Mouse (Mus musculus): ENCODE results near the gene Myt1l. TPM values are rescaled to one million over a fixed set of nuclear protein-coding genes. Genes with fewer than 3 reads are reported as not detected.

Gene Myt1l
- 1.9 and 2.1 TPM in 2 replicates for polyA plus RNA-seq (2015; fragmentation: Nextera tagmentation; extraction: Ambion mirVana)

- H3K4me3 ChIP-seq (replicated peaks; ENCODE audit: low read length), result no peak within 1 kb of the TSS; the same call in 1 of the 2 replicates
- H3K9ac ChIP-seq (ENCODE audit: low read length), result no peak within 1 kb of the TSS
- H3K4me2 ChIP-seq (ENCODE audit: low read depth, low read length), result no peak within 1 kb of the TSS; the same call in 1 of the 2 replicates
- H3K27ac ChIP-seq (ENCODE audit: low read length), result no peak within 1 kb of the TSS
- no peaks in the 10 kb centered on the region for H3K36me3 ChIP-seq (ENCODE audit: control insufficient read depth, insufficient read depth, low read length)
- 35% methylated on average over 13 of the region's 13 CpGs for WGBS
- peaks cover 17% of the 10 kb centered on the region for H3K27me3 ChIP-seq (ENCODE audit: control insufficient read depth, insufficient read depth, low read length)
- H3K9me3 ChIP-seq (replicated peaks; ENCODE audit: control insufficient read depth, low read length), result no peaks in the 10 kb centered on the region
- ATAC-seq (ENCODE audit: insufficient read depth, low FRiP score), result no peak
- H3K4me1 ChIP-seq (ENCODE audit: control insufficient read depth, insufficient read depth, low read length), result no peaks in the 10 kb centered on the region
Observed at GRCm38 (mm10) chr12:29528031-29528771, at the start of gene Myt1l. Myt1l (plus strand) TSS chr12:29528384.

- no peaks in the 10 kb centered on the region for H3K4me1 ChIP-seq (ENCODE audit: control insufficient read depth, insufficient read depth, low read length)
- no peak overlapping the region for H3K9ac ChIP-seq (ENCODE audit: low read length)
- ATAC-seq (ENCODE audit: insufficient read depth, low FRiP score), result no peak
- H3K4me2 ChIP-seq (ENCODE audit: low read depth, low read length), result no peak overlapping the region
- H3K9me3 ChIP-seq (replicated peaks; ENCODE audit: control insufficient read depth, low read length), result no peaks in the 10 kb centered on the region
- no peak overlapping the region for H3K4me3 ChIP-seq (replicated peaks; ENCODE audit: low read length)
- no peaks in the 10 kb centered on the region for H3K27me3 ChIP-seq (ENCODE audit: control insufficient read depth, insufficient read depth, low read length)
- no peaks in the 10 kb centered on the region for H3K36me3 ChIP-seq (ENCODE audit: control insufficient read depth, insufficient read depth, low read length)
- WGBS, result 83% methylated on average over 10 of the region's 10 CpGs
- no peak overlapping the region for H3K27ac ChIP-seq (ENCODE audit: low read length)
Observed at GRCm38 (mm10) chr12:29486424-29487035, 41.7 kb upstream of the Myt1l start.

GRCm38 (mm10) chr12:29526236-29526644, 1.9 kb upstream of the Myt1l start:
- Histone ChIP-seq H3K4me2 (ENCODE audit: low read depth, low read length) (no peak overlapping the region), H3K36me3 (ENCODE audit: control insufficient read depth, insufficient read depth, low read length) (no peaks in the 10 kb centered on the region), H3K9ac (ENCODE audit: low read length) (no peak overlapping the region), H3K4me3 (replicated peaks; ENCODE audit: low read length) (no peak overlapping the region), H3K27ac (ENCODE audit: low read length) (no peak overlapping the region), H3K9me3 (replicated peaks; ENCODE audit: control insufficient read depth, low read length) (no peaks in the 10 kb centered on the region), H3K27me3 (ENCODE audit: control insufficient read depth, insufficient read depth, low read length) (peaks cover 15% of the 10 kb centered on the region), H3K4me1 (ENCODE audit: control insufficient read depth, insufficient read depth, low read length) (no peaks in the 10 kb centered on the region)
- 14% methylated on average over 6 of the region's 6 CpGs for WGBS
- ATAC-seq (ENCODE audit: insufficient read depth, low FRiP score), result no peak

- Histone ChIP-seq H3K27ac (ENCODE audit: low read length) (no peak overlapping the region), H3K9me3 (replicated peaks; ENCODE audit: control insufficient read depth, low read length) (no peaks in the 10 kb centered on the region), H3K4me2 (ENCODE audit: low read depth, low read length) (no peak overlapping the region; the same call in 1 of the 2 replicates), H3K9ac (ENCODE audit: low read length) (no peak overlapping the region), H3K36me3 (ENCODE audit: control insufficient read depth, insufficient read depth, low read length) (no peaks in the 10 kb centered on the region), H3K4me3 (replicated peaks; ENCODE audit: low read length) (no peak overlapping the region; the same call in 1 of the 2 replicates), H3K4me1 (ENCODE audit: control insufficient read depth, insufficient read depth, low read length) (no peaks in the 10 kb centered on the region), H3K27me3 (ENCODE audit: control insufficient read depth, insufficient read depth, low read length) (peaks cover 15% of the 10 kb centered on the region)
- WGBS, result 2% methylated on average over 27 of the region's 27 CpGs
- ATAC-seq (ENCODE audit: insufficient read depth, low FRiP score), result no peak
Observed at GRCm38 (mm10) chr12:29527048-29527761, 979 bp upstream of the Myt1l start.

- Histone ChIP-seq H3K27me3 (ENCODE audit: control insufficient read depth, insufficient read depth, low read length) (peaks cover 34% of the 10 kb centered on the region), H3K9me3 (replicated peaks; ENCODE audit: control insufficient read depth, low read length) (no peaks in the 10 kb centered on the region), H3K27ac (ENCODE audit: low read length) (no peak overlapping the region)
Observed at GRCm38 (mm10) chr12:29530241-29530725, 2.1 kb downstream of the Myt1l start.

GRCm38 (mm10) chr12:29530823-29531222, 2.6 kb downstream of the Myt1l start:
- 83% methylated on average over 7 of the region's 7 CpGs for WGBS
- Histone ChIP-seq H3K27ac (ENCODE audit: low read length) (no peak overlapping the region), H3K9ac (ENCODE audit: low read length) (no peak overlapping the region), H3K4me2 (ENCODE audit: low read depth, low read length) (no peak overlapping the region), H3K27me3 (ENCODE audit: control insufficient read depth, insufficient read depth, low read length) (peaks cover 34% of the 10 kb centered on the region), H3K9me3 (replicated peaks; ENCODE audit: control insufficient read depth, low read length) (no peaks in the 10 kb centered on the region), H3K4me3 (replicated peaks; ENCODE audit: low read length) (no peak overlapping the region), H3K4me1 (ENCODE audit: control insufficient read depth, insufficient read depth, low read length) (no peaks in the 10 kb centered on the region), H3K36me3 (ENCODE audit: control insufficient read depth, insufficient read depth, low read length) (no peaks in the 10 kb centered on the region)
- ATAC-seq (ENCODE audit: insufficient read depth, low FRiP score), result no peak

More at GRCm38 (mm10) chr12:29530241-29530725, 2.1 kb downstream of the Myt1l start:
- Histone ChIP-seq H3K4me3 (replicated peaks; ENCODE audit: low read length) (no peak overlapping the region), H3K4me2 (ENCODE audit: low read depth, low read length) (no peak overlapping the region), H3K36me3 (ENCODE audit: control insufficient read depth, insufficient read depth, low read length) (no peaks in the 10 kb centered on the region), H3K9ac (ENCODE audit: low read length) (no peak overlapping the region), H3K4me1 (ENCODE audit: control insufficient read depth, insufficient read depth, low read length) (no peaks in the 10 kb centered on the region)
- no peak for ATAC-seq (ENCODE audit: insufficient read depth, low FRiP score)
- WGBS, result 12% methylated on average over 6 of the region's 6 CpGs

- H3K9ac ChIP-seq (ENCODE audit: low read length), result no peak overlapping the region
- no peaks in the 10 kb centered on the region for H3K4me1 ChIP-seq (ENCODE audit: control insufficient read depth, insufficient read depth, low read length)
- peaks cover 30% of the 10 kb centered on the region for H3K27me3 ChIP-seq (ENCODE audit: control insufficient read depth, insufficient read depth, low read length)
- H3K4me2 ChIP-seq (ENCODE audit: low read depth, low read length), result no peak overlapping the region
- H3K27ac ChIP-seq (ENCODE audit: low read length), result no peak overlapping the region
- no peak for ATAC-seq (ENCODE audit: insufficient read depth, low FRiP score)
- H3K9me3 ChIP-seq (replicated peaks; ENCODE audit: control insufficient read depth, low read length), result no peaks in the 10 kb centered on the region
- no peaks in the 10 kb centered on the region for H3K36me3 ChIP-seq (ENCODE audit: control insufficient read depth, insufficient read depth, low read length)
- 30% methylated on average over 14 of the region's 14 CpGs for WGBS
- no peak overlapping the region for H3K4me3 ChIP-seq (replicated peaks; ENCODE audit: low read length)
Observed at GRCm38 (mm10) chr12:29533071-29533876, 5.1 kb downstream of the Myt1l start.

GRCm38 (mm10) chr12:29534326-29534725, 6.1 kb downstream of the Myt1l start:
- H3K4me2 ChIP-seq (ENCODE audit: low read depth, low read length), result 0 out of 2 replicates have a peak overlapping the region, but pooled peaks have one; percentile 3
- ATAC-seq (ENCODE audit: insufficient read depth, low FRiP score), result no peak
- H3K27me3 ChIP-seq (ENCODE audit: control insufficient read depth, insufficient read depth, low read length), result peaks cover 24% of the 10 kb centered on the region
- no peaks in the 10 kb centered on the region for H3K36me3 ChIP-seq (ENCODE audit: control insufficient read depth, insufficient read depth, low read length)
- H3K4me1 ChIP-seq (ENCODE audit: control insufficient read depth, insufficient read depth, low read length), result no peaks in the 10 kb centered on the region
- H3K9ac ChIP-seq (ENCODE audit: low read length), result no peak overlapping the region
- no peaks in the 10 kb centered on the region for H3K9me3 ChIP-seq (replicated peaks; ENCODE audit: control insufficient read depth, low read length)
- H3K27ac ChIP-seq (ENCODE audit: low read length), result no peak overlapping the region
- WGBS, result 4% methylated on average over 6 of the region's 6 CpGs
- H3K4me3 ChIP-seq (replicated peaks; ENCODE audit: low read length), result no peak overlapping the region

All from stomach, embryonic 16.5 days (tissue).